Mouse (Mus musculus): Measurements from ENCODE around the gene Trmu.
"Not testable (repeated sequence)": the region's sequence is repeated elsewhere in the genome, so short reads cannot be mapped to it uniquely, and the experiment has no call there.

The Trmu gene

DNA sequence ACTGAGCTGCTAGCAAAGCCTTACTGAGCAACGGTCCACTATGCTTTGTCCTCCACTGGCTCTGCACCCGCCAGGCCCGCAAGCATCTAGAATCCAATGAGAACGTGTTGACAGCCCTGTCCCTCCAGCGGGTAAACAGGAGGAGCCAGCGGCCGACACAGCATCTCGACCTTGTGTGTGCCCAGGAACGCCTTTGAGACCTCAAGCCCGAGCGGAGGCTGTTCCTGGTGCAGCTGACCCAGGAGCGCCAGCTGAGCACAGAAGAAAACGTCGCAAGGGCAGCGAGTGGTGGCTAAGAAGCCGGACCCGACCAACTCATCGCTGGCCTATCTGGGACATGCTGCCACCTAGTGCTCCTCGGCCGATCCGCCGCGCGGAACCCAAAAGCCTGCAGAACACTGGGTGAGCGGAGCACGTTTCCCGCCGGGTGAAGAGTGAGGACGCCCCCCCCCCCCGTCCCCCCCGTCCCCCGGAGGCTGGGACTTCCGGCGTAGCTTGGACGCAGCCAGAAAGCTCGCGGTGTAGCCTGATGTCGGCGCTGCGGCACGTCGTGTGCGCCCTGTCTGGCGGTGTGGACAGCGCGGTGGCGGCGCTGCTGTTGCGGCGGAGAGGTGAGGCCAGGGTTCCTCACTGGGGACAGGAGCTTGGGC is at the start of gene Trmu:
Gene Trmu (plus strand): TSS at position 465 of the 650 bp plus-strand sequence.
- peak; percentile 94 to 95 for DNase-seq

DNA sequence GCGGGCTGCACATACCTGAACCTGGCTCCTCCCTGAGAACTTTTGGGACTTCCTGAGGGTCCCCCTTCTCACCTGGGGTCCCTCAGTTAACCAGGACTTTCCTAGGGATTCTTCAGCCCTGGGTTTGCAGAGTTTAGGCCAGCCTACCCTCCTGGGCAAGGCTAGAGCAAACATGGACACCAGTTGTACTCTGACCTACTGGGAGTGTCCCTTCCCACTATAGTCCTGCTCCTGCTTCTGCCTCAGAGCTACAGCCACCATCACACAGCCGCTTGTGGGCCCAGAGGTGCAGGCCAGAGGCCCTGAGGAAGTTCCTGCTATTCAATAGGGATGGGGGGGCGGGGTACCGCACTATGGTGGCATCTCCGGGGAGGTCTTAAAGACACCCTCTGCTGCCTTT is 49.6 kb upstream of the Trmu start:
- DNase-seq, result no peak

DNA sequence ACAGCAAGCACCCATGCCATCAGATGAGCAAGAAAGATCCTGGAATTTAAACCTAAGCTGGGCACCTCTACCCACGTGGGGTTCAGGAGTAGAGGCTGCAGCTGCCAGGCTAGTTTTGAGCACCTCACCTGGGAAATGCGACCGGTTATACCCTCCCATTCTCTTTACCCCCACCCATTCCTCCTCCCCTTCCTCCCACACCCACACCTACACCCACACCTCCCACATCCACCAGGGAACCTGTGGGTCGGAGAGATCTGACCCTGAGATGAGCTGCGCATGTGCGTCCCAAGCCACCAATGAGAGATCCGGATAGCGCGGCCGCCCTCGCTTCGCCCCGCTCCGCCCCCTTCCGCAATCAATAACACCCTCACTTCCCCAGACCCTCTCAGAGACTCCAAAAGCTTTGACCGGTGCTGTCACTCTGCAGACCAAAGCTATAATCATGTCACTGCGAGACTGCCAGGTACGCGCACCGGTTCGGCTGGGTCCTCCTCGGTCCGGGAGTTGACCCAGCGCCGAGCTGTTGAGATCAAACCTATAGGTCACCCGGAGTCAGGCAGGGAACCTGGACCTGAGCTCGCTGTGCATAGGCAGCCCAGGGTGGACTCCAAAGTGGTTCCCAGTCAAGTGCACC is 47.0 kb upstream of the Trmu start, which contains the start of gene Ttc38:
Gene Ttc38 (plus strand): TSS at position 353 of the 637 bp plus-strand sequence.
- DNase-seq, result peak; percentile 87 to 91

DNA sequence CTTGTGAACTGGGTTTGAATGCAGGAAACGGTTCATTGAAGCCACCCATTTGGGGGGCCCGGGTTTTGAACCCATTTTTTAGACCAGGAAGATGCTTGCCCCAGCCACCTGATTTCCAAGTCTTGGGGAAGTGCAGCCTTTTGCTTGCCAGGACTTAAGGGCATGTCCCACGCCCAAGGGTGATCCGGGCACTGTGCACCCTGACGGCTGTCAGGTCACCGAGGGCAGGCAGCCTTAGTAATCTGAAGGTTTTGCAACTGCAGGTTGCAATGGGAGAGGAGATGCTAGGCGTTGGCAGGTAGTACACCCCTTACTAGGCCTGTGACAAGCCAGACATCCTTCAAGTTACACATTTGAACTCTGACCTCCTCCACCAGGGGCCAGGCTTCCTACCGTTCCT is 46.5 kb upstream of the Trmu start:
- DNase-seq, result no peak

DNA sequence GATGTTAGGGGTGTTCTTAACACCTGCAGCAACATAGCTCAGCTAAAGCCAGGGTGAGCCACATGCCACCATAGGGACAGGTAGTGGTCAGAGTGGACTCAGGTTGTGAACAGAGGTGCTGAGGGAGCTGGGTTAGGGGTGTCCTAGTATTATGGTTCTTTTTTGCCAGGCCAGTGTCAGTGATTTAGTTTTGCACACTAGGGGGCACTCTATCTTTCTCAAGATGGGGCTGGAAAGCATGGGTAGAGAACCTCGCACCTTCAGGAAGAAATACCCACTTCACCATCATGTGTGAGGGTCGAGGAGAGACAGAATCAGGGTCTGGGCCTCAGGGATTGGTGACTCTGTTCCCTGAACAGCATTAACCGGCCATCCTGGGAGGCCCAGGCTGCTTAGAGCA is 43.8 kb upstream of the Trmu start:
- DNase-seq, result no peak

DNA sequence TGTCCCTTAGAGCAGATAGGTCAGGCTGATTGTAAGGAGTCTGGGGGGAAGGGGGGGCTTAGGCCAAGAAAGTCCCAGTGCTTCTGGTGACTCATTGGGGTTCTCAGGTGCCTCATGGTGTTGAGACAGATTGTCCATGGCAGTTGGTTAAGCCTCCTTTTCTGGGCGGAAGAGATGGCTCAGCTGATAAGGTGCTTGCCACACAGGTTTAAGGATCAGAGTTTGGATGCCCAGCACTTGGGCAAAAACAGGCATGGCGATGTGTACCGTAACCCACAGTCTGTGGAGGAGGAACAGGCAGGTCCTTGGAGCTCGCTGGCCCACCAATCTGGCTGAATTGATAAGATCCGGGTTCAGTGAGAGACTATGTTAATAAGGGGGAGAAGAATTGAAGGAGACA is 42.2 kb upstream of the Trmu start:
- no peak for DNase-seq

DNA sequence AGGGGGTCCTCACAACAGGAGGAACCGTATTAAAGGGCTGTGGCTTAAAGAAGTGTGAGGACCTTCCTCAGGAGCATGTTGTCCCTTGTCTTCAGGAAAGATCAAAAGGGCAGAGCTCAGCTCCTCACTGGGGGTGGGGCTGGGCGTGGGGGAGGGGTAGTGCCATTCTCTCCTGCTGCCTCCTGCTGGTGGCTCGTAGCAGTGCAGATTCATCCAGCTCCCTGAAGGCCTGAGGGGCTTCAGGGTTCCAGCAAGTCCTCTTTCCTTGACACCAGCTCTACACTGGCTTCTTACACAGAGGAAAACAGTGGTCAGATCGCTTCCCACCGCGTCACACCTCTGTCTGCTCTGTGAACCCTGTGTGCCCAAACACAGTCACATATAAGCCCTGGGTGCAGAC is 38.1 kb upstream of the Trmu start:
- peak in 1 of 2 experiments; percentile 36 for DNase-seq

DNA sequence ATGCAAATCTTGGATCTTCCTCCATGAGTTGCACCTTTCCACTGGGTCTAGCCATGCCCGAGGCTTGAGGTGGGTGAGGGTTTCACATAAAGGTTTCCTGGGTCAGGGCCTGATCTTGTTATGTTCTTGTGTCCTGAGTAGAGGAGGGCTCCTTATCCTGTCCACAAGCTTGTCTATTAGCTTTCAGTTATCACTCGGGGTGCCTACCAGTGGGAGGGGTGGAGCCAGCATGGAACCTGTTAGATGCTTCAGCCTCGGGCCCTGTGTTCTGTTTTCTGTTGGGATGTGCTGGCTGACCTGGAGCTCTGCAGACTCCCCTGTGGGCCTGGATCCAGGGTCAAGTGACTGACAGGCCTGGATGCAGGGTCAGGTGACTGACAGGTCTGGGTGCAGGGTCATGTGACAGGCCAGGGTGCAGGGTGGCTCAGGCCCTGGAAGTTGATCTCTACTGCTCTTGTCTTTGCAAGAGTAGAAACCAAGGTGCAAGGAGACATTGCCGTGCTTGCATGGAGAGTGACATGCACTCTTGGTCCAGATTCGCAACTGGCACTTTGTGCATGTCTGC is 37.2 kb upstream of the Trmu start:
- DNase-seq, result no peak

DNA sequence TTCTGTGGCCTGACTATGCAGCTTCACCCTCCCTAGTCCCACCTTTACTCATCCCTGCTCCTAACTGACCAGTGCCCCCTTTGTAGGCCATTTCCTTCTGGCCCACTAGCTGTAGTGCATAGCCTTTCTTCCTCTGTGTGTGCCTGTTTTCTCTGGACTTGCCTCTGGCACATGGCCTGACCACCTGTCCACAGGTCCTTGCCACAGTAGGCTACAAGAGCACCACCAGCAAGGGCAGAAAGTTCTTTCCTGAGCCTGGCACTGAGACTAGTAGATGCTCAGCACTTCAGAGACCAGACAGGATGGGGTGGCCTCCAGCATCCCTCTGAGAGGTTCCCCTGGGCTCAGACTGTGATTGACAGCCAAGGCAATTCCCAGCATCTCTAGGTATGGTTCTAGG is 34.0 kb upstream of the Trmu start:
- no peak for DNase-seq

DNA sequence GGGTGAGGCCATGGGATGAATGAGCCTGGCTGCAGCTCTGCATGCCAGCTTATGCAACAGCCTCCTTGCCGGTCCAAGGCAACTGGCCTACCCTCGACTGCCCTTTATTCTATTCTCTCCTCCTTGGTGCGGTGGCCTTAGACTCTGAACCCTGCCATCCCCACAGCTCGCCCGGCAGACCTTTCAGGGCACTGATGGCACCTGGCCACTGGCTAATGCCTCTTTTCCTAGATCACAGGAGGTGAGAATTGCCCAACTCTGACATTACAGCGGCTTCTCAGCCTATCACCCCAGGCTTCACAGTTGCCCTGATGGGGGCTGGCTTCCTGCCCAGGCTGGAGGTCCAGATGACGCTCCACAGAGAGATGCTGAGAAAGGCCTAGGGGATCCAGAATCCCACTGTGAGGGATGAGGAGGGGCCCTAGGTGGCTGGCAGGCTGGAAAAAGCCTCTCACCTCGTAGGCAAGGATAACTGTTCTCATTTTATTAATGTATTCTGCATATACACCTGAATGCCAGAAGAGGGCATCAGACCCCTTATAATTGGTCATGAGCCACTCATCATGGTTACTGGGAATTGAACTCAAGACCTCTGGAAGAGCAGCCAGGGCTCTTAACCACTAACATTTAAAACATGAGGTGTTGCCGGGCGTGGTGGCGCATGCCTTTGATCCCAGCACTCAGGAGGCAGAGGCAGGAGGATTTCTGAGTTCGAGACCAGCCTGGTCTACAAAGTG is 27.3 kb upstream of the Trmu start:
- no peak for DNase-seq

DNA sequence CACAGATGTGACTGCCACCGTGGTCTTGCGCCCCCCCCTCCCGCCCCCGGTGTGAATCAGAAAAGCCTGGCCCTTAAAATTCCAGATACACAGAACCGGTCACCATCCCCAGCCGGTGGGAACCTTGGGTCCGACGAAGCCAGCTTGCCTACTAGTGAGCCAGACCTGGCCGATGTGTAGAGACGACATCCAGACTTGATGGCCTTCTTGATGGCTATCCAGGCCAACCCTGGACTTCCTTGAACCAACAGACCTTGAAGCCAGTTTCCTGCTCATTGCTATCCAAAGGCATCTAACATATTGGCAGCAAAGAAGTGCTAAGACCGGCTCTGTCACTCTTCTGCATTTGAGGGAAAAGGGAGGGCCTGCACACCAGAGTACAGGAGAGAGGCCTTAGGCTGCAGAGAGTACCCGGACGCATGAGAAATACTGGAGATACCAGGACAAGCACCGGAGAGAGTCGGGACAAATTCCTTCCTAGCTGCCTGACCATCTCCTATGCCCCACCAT is 20.1 kb upstream of the Trmu start:
- DNase-seq, result no peak

DNA sequence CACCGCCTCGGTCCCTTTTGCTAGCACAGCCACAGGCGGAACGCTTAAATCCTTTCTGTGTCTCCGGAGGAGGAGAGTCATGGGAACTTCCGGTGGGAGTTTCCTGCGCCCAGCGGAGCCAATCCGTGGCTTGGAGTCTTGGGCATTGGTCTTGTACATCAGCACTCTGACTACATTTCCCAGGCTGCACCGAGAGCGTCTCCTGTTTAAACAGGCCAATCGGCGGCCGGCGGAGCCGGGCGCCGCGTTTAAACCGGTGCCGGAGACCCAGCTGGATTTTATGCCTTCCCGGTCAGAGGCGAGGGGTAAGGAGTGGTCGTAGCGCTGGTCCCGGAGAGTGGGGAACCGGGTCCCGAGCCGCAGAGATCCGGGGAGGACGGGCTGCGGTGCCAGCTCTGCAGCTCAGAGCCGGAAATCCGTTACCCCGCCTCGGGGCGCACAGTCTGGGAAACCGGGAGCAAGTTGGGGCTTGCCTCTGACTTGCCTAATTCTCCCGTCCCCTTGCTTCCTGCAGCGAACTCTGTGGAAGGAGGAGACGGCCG is 19.6 kb upstream of the Trmu start, which contains the start of gene Gtse1:
Gene Gtse1 (plus strand): TSS at position 256 of the 542 bp plus-strand sequence.
- DNase-seq, result peak; percentile 95 to 96

DNA sequence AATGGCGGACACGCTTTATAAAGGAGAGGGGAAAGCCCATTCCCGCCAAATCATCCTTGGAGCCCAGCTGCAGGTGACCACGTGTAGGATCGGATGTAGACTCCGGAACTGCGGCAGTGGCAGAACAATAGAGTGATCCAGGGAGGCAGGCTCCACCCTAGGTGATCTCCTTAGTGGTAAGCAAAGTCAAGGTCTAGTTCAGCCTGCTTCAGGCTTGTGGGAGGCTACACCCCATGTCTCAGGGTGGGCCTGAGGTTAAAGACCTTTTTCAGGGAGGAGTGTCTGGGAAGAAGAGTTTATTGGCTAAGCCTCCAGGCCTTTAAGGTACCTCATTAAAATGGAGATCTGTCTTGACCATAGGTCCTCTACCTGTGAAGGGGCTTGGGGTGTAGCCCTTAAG is 13.2 kb upstream of the Trmu start:
- DNase-seq, result not testable (repeated sequence)

DNA sequence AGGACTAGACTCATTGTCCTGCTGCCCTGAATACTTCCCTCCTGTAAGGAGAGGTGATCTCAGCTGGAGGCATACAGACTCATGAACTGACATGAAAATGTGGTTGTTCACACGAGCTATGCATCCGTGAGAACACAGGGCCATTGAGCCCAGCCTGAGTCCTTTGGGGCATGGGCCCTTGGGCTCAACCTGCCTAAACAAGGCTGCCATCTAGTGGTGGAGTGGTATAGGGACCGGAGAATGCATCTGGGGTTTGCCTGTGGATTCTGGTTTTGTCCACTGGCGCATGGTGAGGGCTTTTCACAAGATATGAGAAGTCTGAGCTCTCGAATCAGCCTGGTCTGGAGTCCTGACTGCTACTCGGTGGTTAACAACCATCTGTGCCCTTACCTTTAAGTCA is 11.4 kb upstream of the Trmu start:
- DNase-seq, result peak; percentile 57 to 80

DNA sequence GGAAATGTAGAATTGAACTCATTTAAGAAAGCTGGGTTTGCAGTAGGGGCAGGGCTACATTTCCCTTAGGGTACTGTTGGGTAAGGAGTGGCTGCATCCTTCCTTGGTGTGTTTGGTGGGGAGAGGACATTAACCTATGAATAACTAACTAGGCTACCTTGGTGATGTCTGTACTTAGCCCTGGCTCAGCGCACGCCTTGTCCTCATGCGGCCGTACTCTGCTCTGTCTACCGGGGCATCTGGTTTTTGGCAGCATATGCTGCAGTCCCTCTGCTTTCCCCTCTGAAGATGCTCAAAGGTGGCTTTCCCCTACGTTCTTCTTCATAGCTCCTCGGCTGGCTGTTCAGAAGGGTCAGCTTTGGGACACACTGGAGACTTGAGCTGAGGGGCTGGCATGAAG is 1.8 kb upstream of the Trmu start:
- DNase-seq, result no peak

DNA sequence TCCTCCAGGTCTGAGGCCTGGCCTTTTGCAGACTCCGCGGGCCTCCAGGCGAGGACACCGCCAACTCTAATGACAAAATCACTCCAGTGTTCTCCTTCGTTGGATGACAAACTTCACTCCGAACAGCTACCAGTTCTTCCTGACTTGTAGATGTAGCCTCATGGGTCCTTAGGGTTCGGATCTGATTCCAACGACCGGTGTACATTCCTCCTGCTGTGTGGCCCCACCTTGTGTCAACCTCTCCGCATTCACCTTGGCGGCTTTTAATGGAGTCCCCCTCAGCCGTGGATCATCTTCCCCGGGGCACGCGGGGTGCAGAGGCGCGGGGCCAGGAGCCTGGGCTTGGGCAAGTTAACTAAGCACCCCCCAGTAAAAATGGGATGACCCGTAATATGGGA is 385 bp downstream of the Trmu start:
- DNase-seq, result no peak

DNA sequence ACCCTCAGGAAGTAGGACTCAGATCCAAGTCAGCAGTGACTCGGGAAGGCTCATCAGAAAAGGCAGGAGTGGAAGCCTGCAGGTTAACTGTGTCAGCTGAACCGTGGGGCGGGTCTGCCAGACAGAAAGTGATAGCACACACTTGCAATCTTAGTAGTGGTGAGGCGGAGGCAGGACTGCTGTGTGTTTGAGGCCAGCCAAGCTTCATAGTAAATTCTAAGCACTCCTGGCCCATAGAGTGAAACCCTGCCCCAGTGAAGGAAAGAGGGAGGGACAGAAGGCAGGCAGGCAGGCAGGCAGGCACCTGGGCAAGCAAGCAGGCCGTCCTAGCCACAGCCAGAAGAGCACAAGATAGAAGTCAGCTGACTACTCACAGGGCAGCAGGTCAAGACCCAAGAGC is 6.5 kb downstream of the Trmu start:
- DNase-seq, result no peak

DNA sequence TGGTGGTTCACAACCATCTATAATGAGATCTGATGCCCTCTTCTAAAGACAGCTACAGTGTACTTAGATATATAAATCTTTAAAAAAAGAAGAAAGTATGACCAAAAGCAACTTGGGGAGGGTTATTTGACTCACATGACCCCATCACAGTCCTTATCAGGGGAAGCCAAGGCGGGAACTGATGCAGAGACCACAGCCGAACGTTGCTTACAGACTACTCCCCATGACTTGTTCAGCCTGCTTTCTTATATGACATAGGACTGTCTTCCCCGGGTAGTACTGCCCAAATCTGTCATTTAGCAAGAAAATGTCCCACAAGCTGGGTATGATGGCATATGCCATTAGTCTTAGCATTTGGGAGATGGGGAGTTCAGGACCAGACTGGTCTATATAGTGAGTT is 10.1 kb downstream of the Trmu start:
- no peak for DNase-seq

DNA sequence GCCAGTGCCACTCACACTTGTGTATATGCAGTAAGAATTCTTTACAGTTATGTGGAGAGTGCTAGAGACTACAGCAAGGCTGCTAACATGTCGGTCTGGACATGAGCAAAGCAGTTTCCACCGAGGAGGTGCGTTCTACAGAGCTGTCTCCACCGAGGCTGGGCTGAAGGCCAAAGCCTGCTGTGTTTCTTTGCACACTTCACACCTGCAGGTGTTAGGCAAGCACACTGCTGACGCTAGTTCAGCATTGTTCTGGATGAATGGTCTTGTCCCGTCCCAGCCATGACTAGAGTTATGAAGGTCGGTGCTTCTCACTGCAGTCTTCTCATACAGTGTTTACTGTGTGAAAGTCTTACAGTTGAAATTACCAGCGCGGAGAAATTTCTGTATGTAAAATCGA is 12.9 kb downstream of the Trmu start:
- no peak for DNase-seq

DNA sequence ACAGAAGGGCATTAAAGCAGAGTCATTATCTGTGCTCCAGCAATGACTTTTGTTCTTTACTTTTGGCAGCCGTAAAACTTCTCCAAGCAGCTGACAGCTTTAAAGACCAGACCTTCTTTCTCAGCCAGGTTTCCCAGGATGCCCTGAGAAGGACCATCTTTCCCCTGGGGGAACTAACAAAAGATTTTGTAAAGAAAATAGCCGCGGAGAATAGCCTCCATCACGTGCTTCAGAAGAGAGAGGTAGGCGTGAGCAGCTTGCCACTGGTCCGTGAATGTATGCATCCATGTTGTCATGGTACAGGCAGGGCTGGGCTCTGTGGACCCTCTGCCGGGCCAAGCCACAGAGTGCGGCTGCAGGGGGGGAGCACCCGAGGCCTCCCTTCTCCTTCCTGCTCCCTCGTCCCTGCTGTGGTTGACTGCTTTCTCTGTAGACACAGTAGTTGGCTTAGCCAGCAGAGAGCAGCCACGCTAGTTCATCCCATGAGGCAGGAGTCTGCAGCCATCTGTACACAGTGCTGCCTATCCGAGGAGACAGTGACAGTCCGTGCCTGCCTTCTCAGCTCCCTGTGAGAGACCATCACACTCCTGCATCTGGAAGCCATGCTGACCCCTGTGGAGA is 13.5 kb downstream of the Trmu start:
- DNase-seq, result no peak

DNA sequence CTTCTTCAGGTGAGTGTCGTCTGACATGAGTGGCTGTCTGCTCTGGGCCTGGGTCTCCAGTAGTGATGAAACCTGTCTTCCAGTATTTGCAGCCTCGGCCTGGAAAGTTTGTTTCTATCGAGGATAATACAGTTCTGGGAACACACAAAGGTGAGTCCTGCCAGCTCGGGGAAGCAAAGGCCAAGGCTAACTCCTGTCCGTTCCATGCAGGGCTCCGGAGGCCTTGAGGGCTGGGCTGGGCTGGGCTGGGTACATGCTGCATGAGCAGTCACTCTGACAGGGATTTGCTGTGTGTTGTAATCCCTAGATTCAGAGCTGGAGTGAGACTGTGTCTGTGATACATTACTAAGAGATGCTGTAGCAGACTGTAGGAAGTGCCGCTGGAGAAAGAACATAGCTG is 14.8 kb downstream of the Trmu start:
- DNase-seq, result no peak

DNA sequence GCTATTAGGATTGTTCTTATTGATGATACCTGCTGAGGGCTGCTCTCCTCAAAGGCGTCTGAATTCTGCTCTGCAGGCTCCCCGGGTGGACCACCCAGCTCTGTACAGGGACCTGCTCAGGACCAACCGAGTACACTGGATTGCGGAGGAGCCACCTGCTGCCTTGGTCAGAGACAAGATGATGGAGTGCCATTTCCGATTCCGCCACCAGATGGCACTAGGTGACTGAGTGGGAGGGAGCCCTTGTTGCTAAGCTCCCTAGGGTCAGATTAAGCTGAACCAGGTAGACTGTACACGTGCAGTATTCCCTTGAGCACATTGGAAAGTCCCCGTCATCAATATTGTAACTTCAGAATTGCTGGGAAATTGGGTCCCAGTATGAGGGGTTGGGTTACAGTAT is 17.2 kb downstream of the Trmu start:
- DNase-seq, result peak; percentile 68 to 78

DNA sequence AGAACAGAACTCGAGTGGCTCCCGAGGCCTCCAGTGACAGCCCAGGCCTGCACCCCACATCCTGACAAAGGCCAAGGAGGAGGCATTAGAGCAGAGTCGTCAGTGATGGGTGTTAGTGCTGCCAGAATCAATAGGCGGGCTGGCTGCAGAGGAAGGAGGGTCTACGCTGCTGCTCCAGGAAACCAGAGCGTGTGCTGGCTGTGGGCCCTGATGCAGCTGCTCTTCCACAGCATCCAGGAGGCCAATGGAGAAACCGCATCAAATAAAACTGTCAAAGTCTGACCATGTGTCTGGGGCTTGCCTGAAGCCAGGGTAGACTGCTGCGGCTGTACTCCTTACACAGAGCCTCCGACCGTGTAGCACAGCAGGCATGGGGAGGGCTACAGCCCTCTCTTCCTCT is 18.0 kb downstream of the Trmu start:
- no peak for DNase-seq
